Mouse (Mus musculus) brain, embryonic 14.5 days (tissue): ENCODE results near the gene Rap1gap2. TPM values are rescaled to one million over a fixed set of nuclear protein-coding genes. Genes with fewer than 3 reads are reported as not detected.

Source experiments
- DNase-seq: peaks from one replicate; pipeline ENCODE4 v3.0.0-alpha.2; 2011; ENCODE audit warnings: low read depth
- CTCF ChIP-seq: fragments of 200-500 bp; IDR thresholded peaks from 2 replicates; pipeline ENCODE4 v1.5.1; 2012; ENCODE audit warnings: inconsistent platforms, mild to moderate bottlenecking, moderate library complexity, borderline replicate concordance; ENCODE audit not compliant: insufficient read depth, insufficient read length; ENCODE audit errors: extremely low read depth
- POLR2A ChIP-seq: fragments of 200-500 bp; IDR thresholded peaks from 2 replicates; pipeline ENCODE4 v1.6.1; 2012; ENCODE audit warnings: mild to moderate bottlenecking, inconsistent platforms, borderline replicate concordance; ENCODE audit not compliant: poor library complexity, insufficient read depth, insufficient read length, severe bottlenecking; ENCODE audit errors: extremely low read depth
- polyA plus RNA-seq: library from polyadenylated mRNA; depleted of rRNA; stranded (reverse); fragments of >200 nt; gene quantifications from 2 replicates; pipeline ENCODE4 v1.2.3, GENCODE M21; 2012

Gene Rap1gap2
- polyA plus RNA-seq, 1 experiment, result 21.4 TPM

GRCm38 (mm10) chr11:74561392-74561791 is 49.3 kb downstream of the Rap1gap2 start:
- TF ChIP-seq POLR2A (no peak), CTCF (no peak)
- no peak for DNase-seq

- TF ChIP-seq POLR2A, result no peak
- TF ChIP-seq CTCF, result no peak
- DNase-seq, result no peak
These were observed 50.0 kb downstream of the Rap1gap2 start for GRCm38 (mm10) chr11:74560600-74561227.

- no peak for TF ChIP-seq POLR2A
- TF ChIP-seq CTCF, result no peak
- no peak for DNase-seq
These were observed 50.8 kb downstream of the Rap1gap2 start for GRCm38 (mm10) chr11:74559793-74560433.

- no peak for DNase-seq
- TF ChIP-seq POLR2A (no peak), CTCF (no peak)
These were observed 51.8 kb downstream of the Rap1gap2 start for GRCm38 (mm10) chr11:74558933-74559332.

GRCm38 (mm10) chr11:74557456-74558230 is 53.1 kb downstream of the Rap1gap2 start:
- no peak for TF ChIP-seq CTCF
- no peak for TF ChIP-seq POLR2A
- no peak for DNase-seq

- no peak for TF ChIP-seq CTCF
- no peak for TF ChIP-seq POLR2A
These were observed 54.9 kb downstream of the Rap1gap2 start for GRCm38 (mm10) chr11:74555716-74556374.

GRCm38 (mm10) chr11:74554683-74555341 is 55.9 kb downstream of the Rap1gap2 start:
- DNase-seq, result peak; percentile 89
- no peak for TF ChIP-seq CTCF
- no peak for TF ChIP-seq POLR2A

More at GRCm38 (mm10) chr11:74555716-74556374, 54.9 kb downstream of the Rap1gap2 start:
- no peak for DNase-seq

- DNase-seq, result no peak
- no peak for TF ChIP-seq POLR2A
- no peak for TF ChIP-seq CTCF
These were observed 59.1 kb downstream of the Rap1gap2 start for GRCm38 (mm10) chr11:74551568-74551967.

- no peak for DNase-seq
- TF ChIP-seq CTCF, result no peak
These were observed 60.1 kb downstream of the Rap1gap2 start for GRCm38 (mm10) chr11:74550615-74551102.

GRCm38 (mm10) chr11:74548781-74549382 is 61.8 kb downstream of the Rap1gap2 start:
- TF ChIP-seq POLR2A (no peak), CTCF (no peak)
- peak; percentile 31 for DNase-seq

- TF ChIP-seq POLR2A (no peak), CTCF (peak; percentile 84)
- peak; percentile 90 for DNase-seq
These were observed 63.6 kb downstream of the Rap1gap2 start for GRCm38 (mm10) chr11:74546933-74547694.
